Mouse (Mus musculus) T-cell, adult 66 days (primary cell): ENCODE measurements around the gene Cldn13. TPM values are rescaled to one million over a fixed set of nuclear protein-coding genes. Genes with fewer than 3 reads are reported as not detected.

Experiments used
- total RNA-seq, 2 experiments: library from RNA; stranded (reverse); gene quantifications; 3 replicates in 1 of 2; 4 replicates in 1 of 2; pipeline ENCODE4 v1.2.4; 2023

Cldn13 gene
- total RNA-seq: not detected

DNA sequence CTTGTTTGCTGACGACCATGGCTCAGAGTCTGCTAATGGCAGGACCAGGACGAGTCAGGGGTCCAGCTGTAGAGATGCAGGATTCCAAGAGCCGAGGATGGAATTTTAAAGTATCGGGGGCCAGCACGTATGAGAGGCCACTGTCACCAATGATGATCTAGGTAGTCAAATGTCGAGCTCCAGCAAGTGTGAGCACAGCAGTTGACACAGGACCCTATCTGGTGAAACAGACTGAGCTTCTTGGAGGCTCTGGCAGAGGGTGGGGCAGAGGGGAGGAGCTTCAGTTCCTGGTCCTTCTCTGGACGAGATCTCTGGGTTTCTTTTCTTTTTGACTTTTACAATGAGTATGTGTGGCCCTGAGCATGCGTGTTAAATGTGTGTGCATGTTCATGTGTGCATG is at the start of gene Cldn13:
TSS of gene Cldn13 (minus strand) at position 216 of the 400 bp plus-strand sequence.

GRCm38 (mm10) chr5:134946857-134947255 is 31.5 kb upstream of the Cldn13 start, which contains the start of gene Cldn4:
Cldn4 (minus strand) TSS chr5:134946934.

DNA sequence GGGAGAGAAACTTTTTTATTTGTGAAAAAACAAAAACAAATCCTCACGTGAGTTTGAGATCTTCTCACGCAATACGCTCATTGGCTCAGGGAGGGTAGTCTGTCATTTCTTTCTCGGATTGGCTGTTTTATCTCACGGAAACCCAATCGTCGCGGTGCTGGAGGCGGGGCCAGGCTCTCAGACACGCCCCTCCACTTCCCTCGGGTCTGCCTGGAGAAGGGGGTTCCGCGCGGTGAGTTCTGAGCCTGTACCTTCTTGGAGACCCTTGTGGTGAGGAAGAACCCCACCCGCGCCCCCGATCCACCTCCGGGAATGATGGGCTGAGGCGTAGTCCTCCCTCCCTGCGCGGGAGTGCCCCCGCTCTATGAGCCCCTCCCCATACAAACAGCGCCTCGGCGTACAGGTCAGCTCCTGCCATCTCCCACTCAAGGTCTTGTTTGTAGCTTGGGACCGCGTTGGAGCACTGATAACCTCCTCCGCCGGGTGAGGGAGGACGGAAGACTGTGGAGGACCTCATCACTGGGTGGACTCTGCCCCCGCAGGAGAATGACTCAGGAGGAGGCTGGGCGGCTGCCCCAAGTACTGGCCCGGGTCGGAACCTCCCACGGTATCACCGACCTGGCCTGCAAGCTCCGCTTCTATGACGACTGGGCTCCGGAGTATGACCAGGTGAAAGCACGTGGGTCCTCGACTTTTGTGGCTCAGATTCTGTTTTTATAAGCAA is 17.0 kb upstream of the Cldn13 start, which contains the start of gene Mettl27:
TSS of gene Mettl27 (plus strand) at position 190 of the 724 bp plus-strand sequence.

DNA sequence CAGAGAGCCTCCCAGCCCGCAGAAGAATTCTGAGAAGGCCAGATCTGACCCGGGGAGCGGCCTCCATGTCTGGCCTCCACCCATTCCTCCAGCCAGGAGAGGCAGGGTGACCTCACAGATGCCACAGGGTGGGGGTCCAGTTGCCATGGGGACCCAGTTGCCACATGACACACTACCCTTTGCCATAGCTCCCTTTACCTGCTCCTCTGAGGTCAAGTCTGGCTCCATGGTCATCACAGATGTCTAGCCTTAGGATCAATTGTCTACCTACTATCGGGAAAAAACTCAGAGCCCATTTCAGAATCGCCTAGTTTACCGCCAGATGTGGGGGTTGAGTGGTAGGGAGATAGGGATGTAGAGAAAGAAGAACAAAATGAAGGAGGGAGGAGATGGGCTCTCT is 8.7 kb downstream of the Cldn13 start, which contains the start of gene Tmem270:
TSS of gene Tmem270 (minus strand) at position 101 of the 400 bp plus-strand sequence.

Other genes with a start within 250 kb of the Cldn13 start
- 10 to 100 TPM; 26.6 to 28.5 TPM for gene Limk1, start 226.9 kb downstream of the Cldn13 start, total RNA-seq
- gene Eln, start 168.2 kb downstream of the Cldn13 start, total RNA-seq: not detected
- gene Tmem270, start 8.8 kb downstream of the Cldn13 start, total RNA-seq: not detected
- 10 to 100 TPM; 11.7 to 15.9 TPM for gene Mettl27, start 16.8 kb upstream of the Cldn13 start, total RNA-seq
- gene Cldn4, start 31.4 kb upstream of the Cldn13 start, total RNA-seq: not detected
- not detected for gene Cldn3, start 70.7 kb upstream of the Cldn13 start, total RNA-seq
- 10 to 100 TPM; 43.8 to 44.2 TPM for gene Abhd11, start 93.6 kb upstream of the Cldn13 start, total RNA-seq
- 10 to 100 TPM; 51.3 to 55.9 TPM for gene Stx1a, start 108.0 kb upstream of the Cldn13 start, total RNA-seq
- 10 to 100 TPM; 17.7 to 19.5 TPM for gene Dnajc30, start 148.7 kb upstream of the Cldn13 start, total RNA-seq
- gene Bud23, start 149.4 kb upstream of the Cldn13 start, total RNA-seq: 10 to 100 TPM; 67.9 to 86.3 TPM
- not detected for gene Vps37d, start 162.7 kb upstream of the Cldn13 start, total RNA-seq
- gene Mlxipl, start 174.4 kb upstream of the Cldn13 start, total RNA-seq: under 1 TPM in 1 of 2 experiments, not detected in 1; 0.35 TPM
- gene Tbl2, start 234.1 kb upstream of the Cldn13 start, total RNA-seq: 10 to 100 TPM; 16.9 to 20.9 TPM